Mouse (Mus musculus) lung, embryonic 16.5 days (tissue): ENCODE data around the gene Ehd4. TPM values are rescaled to one million over a fixed set of nuclear protein-coding genes. Genes with fewer than 3 reads are reported as not detected.

Source experiments
- ATAC-seq: fragments of 200-750 bp; cut with Nextera tagmentation; 2 replicates; pipeline ENCODE4 v1.8.0; 2017; ENCODE audit warnings: low read depth, mild to moderate bottlenecking, moderate library complexity
- H3K27ac ChIP-seq: fragments of 300-500 bp; sonication (generic); 2 replicates; pipeline ENCODE4 v1.5.1; 2014; ENCODE audit warnings: mild to moderate bottlenecking, control low read depth, low read length
- H3K27me3 ChIP-seq: fragments of 300-500 bp; sonication (generic); 2 replicates; pipeline ENCODE4 v1.6.1; 2014; ENCODE audit warnings: low read depth, low read length, mixed read lengths; ENCODE audit not compliant: control insufficient read depth, insufficient read depth
- H3K36me3 ChIP-seq: fragments of 300-500 bp; sonication (generic); 2 replicates; pipeline ENCODE4 v1.6.1; 2014; ENCODE audit warnings: low read length; ENCODE audit not compliant: control insufficient read depth, insufficient read depth
- H3K4me1 ChIP-seq: fragments of 300-500 bp; sonication (generic); replicated peaks from 2 replicates; pipeline ENCODE4 v1.6.1; 2014; ENCODE audit warnings: low read length, mixed read lengths; ENCODE audit not compliant: control insufficient read depth, insufficient read depth
- H3K4me2 ChIP-seq: fragments of 300-500 bp; sonication (generic); 2 replicates; pipeline ENCODE4 v1.6.1; 2014; ENCODE audit warnings: low read depth, low read length, control low read depth
- H3K4me3 ChIP-seq: fragments of 300-500 bp; sonication (generic); 2 replicates; pipeline ENCODE4 v1.5.1; 2014; ENCODE audit warnings: mild to moderate bottlenecking, low read length, control low read depth
- H3K9ac ChIP-seq: fragments of 300-500 bp; sonication (generic); 2 replicates; pipeline ENCODE4 v1.6.1; 2014; ENCODE audit warnings: low read length, control low read depth
- H3K9me3 ChIP-seq: fragments of 300-500 bp; sonication (generic); 2 replicates; pipeline ENCODE4 v1.6.1; 2016; ENCODE audit warnings: low read length; ENCODE audit not compliant: control insufficient read depth
- WGBS: fragments of 180-500 bp; shearing (Covaris S2); extraction: QIAGEN DNeasy Blood & Tissue Kit; methylation state at CpG from one replicate; pipeline ENCODE4 v1.1.7; 2014; 5-methylcytosine and 5-hydroxymethylcytosine counted together
- polyA plus RNA-seq: library from polyadenylated mRNA; unstranded; fragments of >200 nt; fragmentation: Nextera tagmentation; extraction: Ambion mirVana; gene quantifications from 2 replicates; pipeline ENCODE4 v1.2.1, GENCODE M21; 2015

Gene Ehd4
- polyA plus RNA-seq, 1 experiment from 2014 or later, result 94.7 TPM

DNA sequence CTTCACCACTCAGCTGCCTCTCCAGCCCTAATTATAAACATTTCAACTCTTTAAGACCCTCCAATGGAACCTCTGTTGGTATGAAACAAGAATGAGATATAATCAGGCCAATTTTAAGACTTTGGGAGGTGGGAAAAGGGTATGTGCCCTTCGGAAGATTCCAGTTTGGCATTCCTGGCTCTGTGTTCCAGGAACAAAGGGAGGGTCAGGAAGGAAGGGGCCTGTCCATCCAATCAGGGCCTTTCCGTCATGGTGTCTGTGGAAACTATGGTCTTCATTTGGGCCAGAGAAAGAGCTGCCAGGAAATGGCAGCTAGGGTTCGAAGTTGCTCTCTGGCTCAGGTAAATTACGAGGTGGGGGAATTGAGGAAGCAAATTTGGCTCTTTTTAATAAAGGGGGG, 46.3 kb downstream of the Ehd4 start:
- no peak for ATAC-seq
- Histone ChIP-seq H3K9me3 (no peaks in the 10 kb centered on the region), H3K27ac (peak overlapping the region; percentile 61; the same call in 1 of the 2 replicates), H3K36me3 (no peaks in the 10 kb centered on the region), H3K9ac (no peak overlapping the region), H3K4me1 (peaks cover 20% of the 10 kb centered on the region), H3K4me3 (no peak overlapping the region), H3K27me3 (no peaks in the 10 kb centered on the region), H3K4me2 (no peak overlapping the region)
- WGBS, result 76% methylated on average over 4 of the region's 4 CpGs

DNA sequence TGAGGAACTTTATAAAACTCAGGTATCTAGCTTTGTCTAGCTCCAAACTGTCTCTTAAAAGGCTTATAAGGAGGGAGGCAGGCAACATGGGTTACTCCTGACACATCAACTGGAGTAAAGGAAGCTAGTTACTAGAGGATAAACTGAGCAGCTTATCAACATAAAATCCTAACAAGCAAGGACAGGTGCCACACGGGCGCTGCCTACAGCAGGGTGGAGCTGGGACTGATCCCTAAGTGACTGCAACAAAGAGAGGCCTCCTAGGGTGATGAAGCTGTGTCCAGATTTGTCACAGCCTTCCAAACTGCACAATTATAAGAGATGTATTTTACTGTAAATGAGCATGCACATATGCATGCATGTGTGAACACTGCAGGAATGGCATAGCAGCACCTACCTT, 47.0 kb downstream of the Ehd4 start:
- no peaks in the 10 kb centered on the region for H3K9me3 ChIP-seq
- no peaks in the 10 kb centered on the region for H3K27me3 ChIP-seq
- no peak overlapping the region for H3K9ac ChIP-seq
- no peak overlapping the region for H3K4me3 ChIP-seq
- no peak overlapping the region for H3K4me2 ChIP-seq
- 81% methylated on average over 2 of the region's 2 CpGs for WGBS
- peaks cover 26% of the 10 kb centered on the region for H3K4me1 ChIP-seq
- no peak overlapping the region for H3K27ac ChIP-seq
- ATAC-seq, result no peak
- H3K36me3 ChIP-seq, result no peaks in the 10 kb centered on the region

DNA sequence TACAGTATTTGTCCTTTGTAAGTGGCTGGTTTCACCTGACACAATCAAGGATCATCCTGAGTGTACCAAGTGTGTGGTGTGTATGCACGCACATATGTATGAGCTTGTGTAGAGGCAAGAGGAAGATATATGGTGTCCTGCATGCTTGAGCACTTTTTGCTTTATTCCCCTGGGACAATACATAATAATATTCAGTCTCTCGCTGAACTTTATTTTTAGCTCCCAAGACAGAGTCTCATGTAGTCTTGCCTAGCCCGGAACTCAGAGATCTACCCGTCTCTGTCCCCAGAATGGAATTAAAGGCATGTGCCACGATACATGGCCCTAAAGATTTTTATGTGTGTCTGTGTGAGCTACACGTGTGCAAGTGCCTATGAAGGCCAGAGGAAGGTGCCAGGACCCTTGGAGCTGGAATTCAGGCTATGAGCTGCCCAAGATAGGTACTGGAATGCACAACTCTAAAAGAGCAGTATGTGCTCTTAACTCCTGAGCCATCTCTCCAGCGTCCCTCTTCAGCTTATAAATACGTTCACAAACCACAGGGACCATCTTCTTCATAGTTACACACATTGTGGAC, 47.9 kb downstream of the Ehd4 start:
- no peaks in the 10 kb centered on the region for H3K36me3 ChIP-seq
- H3K27ac ChIP-seq, result peak overlapping the region; percentile 55
- 66% methylated on average over 8 of the region's 8 CpGs for WGBS
- no peaks in the 10 kb centered on the region for H3K27me3 ChIP-seq
- no peak for ATAC-seq
- no peak overlapping the region for H3K9ac ChIP-seq
- H3K4me3 ChIP-seq, result no peak overlapping the region
- no peaks in the 10 kb centered on the region for H3K9me3 ChIP-seq
- H3K4me2 ChIP-seq, result no peak overlapping the region
- peaks cover 23% of the 10 kb centered on the region for H3K4me1 ChIP-seq

DNA sequence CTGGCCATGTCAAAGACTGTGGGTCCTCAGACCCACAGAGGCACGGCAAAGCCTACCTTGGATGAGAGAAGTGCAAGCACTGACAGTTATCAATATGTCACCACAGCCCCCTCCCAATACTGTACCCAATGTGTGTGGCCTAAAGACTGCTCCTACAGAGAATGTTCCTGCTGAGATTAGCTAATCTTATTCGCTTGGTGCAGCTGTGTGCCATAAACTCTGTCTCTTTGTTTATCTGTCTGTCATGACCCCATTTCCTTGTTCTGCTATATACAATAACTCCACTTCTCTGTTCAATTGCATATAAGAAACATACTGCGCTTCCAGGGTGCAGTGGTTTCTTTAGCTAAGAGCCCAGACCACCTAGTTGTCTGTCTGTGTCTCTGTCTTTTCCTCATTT, 48.5 kb downstream of the Ehd4 start:
- H3K9me3 ChIP-seq, result no peaks in the 10 kb centered on the region
- ATAC-seq, result peak; percentile 24
- H3K27me3 ChIP-seq, result no peaks in the 10 kb centered on the region
- WGBS, result 30% methylated on average over 3 of the region's 3 CpGs
- H3K27ac ChIP-seq, result peak overlapping the region; percentile 55; the same call in 1 of the 2 replicates
- H3K4me1 ChIP-seq, result peaks cover 17% of the 10 kb centered on the region
- H3K4me2 ChIP-seq, result no peak overlapping the region
- no peaks in the 10 kb centered on the region for H3K36me3 ChIP-seq
- no peak overlapping the region for H3K4me3 ChIP-seq
- H3K9ac ChIP-seq, result no peak overlapping the region

DNA sequence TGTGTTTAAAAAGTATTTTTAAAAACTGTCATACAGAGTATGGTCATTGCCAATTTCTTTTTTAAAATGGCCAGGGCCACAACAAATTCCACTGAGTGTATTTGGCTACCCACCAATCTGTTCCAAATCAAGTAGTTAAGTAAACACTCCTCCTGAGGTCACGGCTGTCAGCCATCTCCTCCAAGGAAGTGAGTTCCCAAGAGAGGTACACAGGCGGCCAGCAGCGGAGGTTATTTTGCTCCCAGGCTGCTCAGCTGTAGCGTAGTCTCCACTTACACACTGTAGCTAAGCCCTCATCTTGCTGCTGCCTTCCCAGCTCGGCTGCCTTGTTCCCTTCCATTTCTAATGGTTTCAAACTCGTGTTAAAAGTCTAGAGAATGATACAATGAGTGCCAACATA, 51.5 kb downstream of the Ehd4 start:
- Histone ChIP-seq H3K9me3 (no peaks in the 10 kb centered on the region), H3K27ac (peak overlapping the region; percentile 74), H3K4me3 (no peak overlapping the region), H3K36me3 (no peaks in the 10 kb centered on the region), H3K4me1 (peaks cover 31% of the 10 kb centered on the region), H3K4me2 (no peak overlapping the region; the same call in 1 of the 2 replicates), H3K9ac (no peak overlapping the region), H3K27me3 (no peaks in the 10 kb centered on the region)
- 9% methylated on average over 6 of the region's 6 CpGs for WGBS
- ATAC-seq, result peak; percentile 88

DNA sequence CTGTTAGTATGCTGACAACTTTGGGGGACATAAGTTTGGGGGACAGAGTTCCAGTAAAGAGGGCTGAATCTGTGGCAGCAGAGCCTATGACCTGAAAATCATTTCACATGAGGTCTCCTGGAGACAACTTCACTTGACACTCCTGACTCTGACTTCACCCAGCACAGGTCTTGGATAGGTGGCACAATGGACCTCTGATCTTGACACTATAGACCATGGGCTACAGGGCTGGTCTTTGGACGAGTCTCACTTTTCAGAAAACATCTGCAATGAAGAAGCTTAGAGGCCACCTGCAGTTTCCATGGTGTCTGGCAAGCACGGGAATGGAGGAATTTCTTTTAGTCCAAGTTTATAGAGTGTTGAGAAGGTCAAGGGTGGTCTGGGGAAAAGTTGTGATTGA, 52.0 kb downstream of the Ehd4 start:
- Histone ChIP-seq H3K4me2 (no peak overlapping the region), H3K27ac (peak overlapping the region; percentile 57), H3K4me1 (peaks cover 31% of the 10 kb centered on the region), H3K36me3 (no peaks in the 10 kb centered on the region), H3K27me3 (no peaks in the 10 kb centered on the region), H3K9me3 (no peaks in the 10 kb centered on the region), H3K4me3 (no peak overlapping the region), H3K9ac (no peak overlapping the region)
- 14% methylated on average over 2 of the region's 2 CpGs for WGBS
- no peak for ATAC-seq

DNA sequence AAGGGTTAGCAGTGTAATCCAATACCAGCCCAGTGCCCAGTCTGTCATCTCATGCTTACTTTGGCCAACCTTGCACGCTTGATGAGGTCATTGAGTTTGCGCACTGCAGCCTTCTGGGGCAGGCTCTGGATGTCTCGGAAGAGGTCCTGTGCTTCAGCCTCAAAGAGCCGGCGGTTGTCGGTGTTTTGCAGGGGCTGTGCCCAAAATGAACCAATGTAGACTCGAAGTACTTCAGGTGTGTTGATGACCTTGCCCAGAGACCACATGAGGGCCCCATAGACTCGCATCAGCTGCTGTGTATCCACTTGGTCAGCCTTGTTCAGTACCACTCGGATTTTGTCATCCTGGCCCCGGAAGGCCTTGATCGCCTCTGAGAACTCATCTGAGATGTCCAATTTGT, 52.4 kb downstream of the Ehd4 start:
- H3K27ac ChIP-seq, result peak overlapping the region; percentile 57; the same call in 1 of the 2 replicates
- no peaks in the 10 kb centered on the region for H3K9me3 ChIP-seq
- WGBS, result 82% methylated on average over 11 of the region's 11 CpGs
- no peak overlapping the region for H3K4me3 ChIP-seq
- H3K4me2 ChIP-seq, result no peak overlapping the region
- H3K9ac ChIP-seq, result no peak overlapping the region
- no peaks in the 10 kb centered on the region for H3K27me3 ChIP-seq
- ATAC-seq, result no peak
- H3K4me1 ChIP-seq, result peaks cover 31% of the 10 kb centered on the region
- H3K36me3 ChIP-seq, result no peaks in the 10 kb centered on the region

DNA sequence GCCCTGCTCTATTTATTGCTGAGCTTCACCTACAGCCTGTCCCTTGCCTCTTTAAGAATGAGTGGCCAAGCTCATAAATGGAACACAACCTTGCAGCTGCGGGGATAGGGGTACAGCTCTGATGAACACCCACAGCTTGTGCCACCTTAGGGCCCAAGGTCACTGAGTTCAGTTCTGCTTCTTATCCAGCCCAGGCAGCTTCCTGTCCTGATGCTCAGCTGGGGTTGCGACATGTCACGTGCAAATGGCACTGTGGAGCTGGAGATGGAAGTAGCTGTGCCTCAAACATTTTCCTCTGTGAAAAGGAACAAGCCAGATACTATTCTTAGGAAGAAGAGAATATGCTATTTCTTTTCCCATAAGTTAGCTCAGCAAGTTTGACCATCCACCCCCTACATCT, 54.5 kb downstream of the Ehd4 start:
- no peak overlapping the region for H3K4me2 ChIP-seq
- H3K27ac ChIP-seq, result no peak overlapping the region
- ATAC-seq, result no peak
- H3K4me3 ChIP-seq, result no peak overlapping the region
- peaks cover 31% of the 10 kb centered on the region for H3K4me1 ChIP-seq
- H3K9ac ChIP-seq, result no peak overlapping the region
- no peaks in the 10 kb centered on the region for H3K9me3 ChIP-seq
- 80% methylated on average over 3 of the region's 3 CpGs for WGBS
- no peaks in the 10 kb centered on the region for H3K36me3 ChIP-seq
- H3K27me3 ChIP-seq, result no peaks in the 10 kb centered on the region

DNA sequence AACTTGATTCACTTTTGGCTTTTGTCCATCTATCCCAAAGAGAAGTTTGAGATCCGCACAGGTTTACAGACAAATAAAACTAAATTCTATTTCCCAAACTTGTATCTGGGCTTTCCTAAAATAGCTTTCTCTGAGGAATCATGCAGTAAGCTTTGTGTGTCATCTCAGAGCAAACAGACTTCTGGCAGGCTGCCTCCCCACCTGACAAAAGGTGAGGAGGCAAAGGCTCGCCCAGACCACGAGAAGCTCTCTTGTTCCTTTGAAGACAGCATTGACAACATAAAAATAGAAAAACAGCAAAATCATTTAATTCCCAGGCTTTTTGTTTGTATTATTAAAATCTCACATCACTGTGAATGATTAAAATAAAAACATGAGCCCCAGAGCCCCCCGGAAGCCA, 55.1 kb downstream of the Ehd4 start:
- H3K4me3 ChIP-seq, result no peak overlapping the region
- H3K4me1 ChIP-seq, result peaks cover 31% of the 10 kb centered on the region
- H3K9me3 ChIP-seq, result no peaks in the 10 kb centered on the region
- no peak for ATAC-seq
- no peak overlapping the region for H3K9ac ChIP-seq
- peak overlapping the region; percentile 50 for H3K27ac ChIP-seq
- no peaks in the 10 kb centered on the region for H3K27me3 ChIP-seq
- H3K36me3 ChIP-seq, result no peaks in the 10 kb centered on the region
- 52% methylated on average over 4 of the region's 4 CpGs for WGBS
- no peak overlapping the region for H3K4me2 ChIP-seq

DNA sequence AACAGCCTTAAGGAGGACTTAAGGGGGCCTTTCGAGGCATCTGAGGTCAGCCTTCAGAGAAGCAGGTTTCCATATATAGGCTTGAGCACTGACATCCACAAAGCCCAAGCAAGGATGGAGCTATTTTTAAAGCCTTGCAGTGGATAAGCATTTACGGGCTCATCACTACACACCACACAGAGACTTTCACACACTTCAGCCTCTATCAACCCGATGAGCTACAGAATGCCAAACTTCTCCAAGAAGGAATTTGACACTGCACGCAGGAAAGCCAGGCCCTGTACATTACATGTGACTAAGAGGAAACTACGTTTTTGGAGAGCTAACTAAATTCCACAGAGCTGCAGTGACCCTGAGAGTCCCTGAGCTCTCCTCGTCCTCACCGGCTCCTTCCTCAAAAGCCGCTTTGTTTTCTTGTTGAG, 55.6 kb downstream of the Ehd4 start:
- Histone ChIP-seq H3K27me3 (no peaks in the 10 kb centered on the region), H3K36me3 (no peaks in the 10 kb centered on the region), H3K27ac (peak overlapping the region; percentile 50), H3K9ac (no peak overlapping the region), H3K4me1 (peaks cover 33% of the 10 kb centered on the region), H3K9me3 (no peaks in the 10 kb centered on the region), H3K4me3 (no peak overlapping the region), H3K4me2 (no peak overlapping the region)
- WGBS, result 17% methylated on average over 8 of the region's 8 CpGs
- peak; percentile 21; the same call in 1 of the 2 replicates for ATAC-seq
